Mouse (Mus musculus): ENCODE results near the gene Zbtb1. TPM values are rescaled to one million over a fixed set of nuclear protein-coding genes. Genes with fewer than 3 reads are reported as not detected.

The Zbtb1 gene
- polyA plus RNA-seq, 1 experiment = 0.79 TPM

- Histone ChIP-seq H3K4me3 (replicated peaks) (no peak overlapping the region), H3K36me3 (replicated peaks; ENCODE audit: low read length) (peaks cover 73% of the 10 kb centered on the region), H3K4me1 (peaks cover 15% of the 10 kb centered on the region), H3K9me3 (no peaks in the 10 kb centered on the region), H3K27me3 (replicated peaks) (no peaks in the 10 kb centered on the region)
- TF ChIP-seq GATA1 (IDR thresholded peaks at IDR 0.05; ENCODE audit: borderline replicate concordance, low read length) (no peak), FLI1 (IDR thresholded peaks at IDR 0.05; ENCODE audit: low read length) (no peak)
These were observed 24.2 kb upstream of the Zbtb1 start for GRCm38 (mm10) chr12:76345759-76346455.

GRCm38 (mm10) chr12:76349680-76350220 is 20.3 kb upstream of the Zbtb1 start:
- H3K9me3 ChIP-seq = no peaks in the 10 kb centered on the region
- peaks cover 18% of the 10 kb centered on the region for H3K4me1 ChIP-seq
- H3K36me3 ChIP-seq (replicated peaks; ENCODE audit: low read length) = peaks cover 78% of the 10 kb centered on the region
- H3K27me3 ChIP-seq (replicated peaks) = no peaks in the 10 kb centered on the region
- no peak for TF ChIP-seq FLI1 (IDR thresholded peaks at IDR 0.05; ENCODE audit: low read length)
- no peak for TF ChIP-seq GATA1 (IDR thresholded peaks at IDR 0.05; ENCODE audit: borderline replicate concordance, low read length)
- no peak overlapping the region for H3K4me3 ChIP-seq (replicated peaks)

GRCm38 (mm10) chr12:76360868-76361267 is 9.2 kb upstream of the Zbtb1 start:
- TF ChIP-seq FLI1 (IDR thresholded peaks at IDR 0.05; ENCODE audit: low read length) (no peak), GATA1 (IDR thresholded peaks at IDR 0.05; ENCODE audit: borderline replicate concordance, low read length) (no peak)
- no peaks in the 10 kb centered on the region; the same call in 1 of the 2 replicates for H3K9me3 ChIP-seq
- no peaks in the 10 kb centered on the region for H3K27me3 ChIP-seq (replicated peaks)
- H3K4me3 ChIP-seq (replicated peaks) = no peak overlapping the region
- peaks cover 75% of the 10 kb centered on the region for H3K4me1 ChIP-seq
- peaks cover 24% of the 10 kb centered on the region for H3K36me3 ChIP-seq (replicated peaks; ENCODE audit: low read length)

- Histone ChIP-seq H3K4me1 (peaks cover 82% of the 10 kb centered on the region), H3K9me3 (no peaks in the 10 kb centered on the region; the same call in 1 of the 2 replicates), H3K4me3 (replicated peaks) (peak overlapping the region; percentile 88), H3K36me3 (replicated peaks; ENCODE audit: low read length) (peaks cover 21% of the 10 kb centered on the region), H3K27me3 (replicated peaks) (no peaks in the 10 kb centered on the region)
- TF ChIP-seq FLI1 (IDR thresholded peaks at IDR 0.05; ENCODE audit: low read length) = no peak
- no peak for TF ChIP-seq GATA1 (IDR thresholded peaks at IDR 0.05; ENCODE audit: borderline replicate concordance, low read length)
These were observed 8.4 kb upstream of the Zbtb1 start for GRCm38 (mm10) chr12:76361405-76362302.

GRCm38 (mm10) chr12:76362303-76362676 is 7.8 kb upstream of the Zbtb1 start:
- peaks cover 84% of the 10 kb centered on the region for H3K4me1 ChIP-seq
- H3K36me3 ChIP-seq (replicated peaks; ENCODE audit: low read length) = peaks cover 16% of the 10 kb centered on the region
- H3K4me3 ChIP-seq (replicated peaks) = peak overlapping the region; percentile 88

GRCm38 (mm10) chr12:76366276-76366675 is 3.8 kb upstream of the Zbtb1 start:
- TF ChIP-seq GATA1 (IDR thresholded peaks at IDR 0.05; ENCODE audit: borderline replicate concordance, low read length) (no peak), FLI1 (IDR thresholded peaks at IDR 0.05; ENCODE audit: low read length) (no peak)
- peak overlapping the region; percentile 83 for H3K4me3 ChIP-seq (replicated peaks)
- H3K4me1 ChIP-seq = peaks cover 73% of the 10 kb centered on the region
- peaks cover 6% of the 10 kb centered on the region for H3K36me3 ChIP-seq (replicated peaks; ENCODE audit: low read length)
- no peaks in the 10 kb centered on the region for H3K9me3 ChIP-seq
- H3K27me3 ChIP-seq (replicated peaks) = no peaks in the 10 kb centered on the region

More at GRCm38 (mm10) chr12:76362303-76362676, 7.8 kb upstream of the Zbtb1 start:
- Histone ChIP-seq H3K27me3 (replicated peaks) (no peaks in the 10 kb centered on the region), H3K9me3 (no peaks in the 10 kb centered on the region; the same call in 1 of the 2 replicates)
- TF ChIP-seq GATA1 (IDR thresholded peaks at IDR 0.05; ENCODE audit: borderline replicate concordance, low read length) (no peak), FLI1 (IDR thresholded peaks at IDR 0.05; ENCODE audit: low read length) (no peak)

GRCm38 (mm10) chr12:76367096-76367995 is 2.7 kb upstream of the Zbtb1 start:
- Histone ChIP-seq H3K9me3 (no peaks in the 10 kb centered on the region), H3K4me1 (peaks cover 68% of the 10 kb centered on the region), H3K4me3 (replicated peaks) (peak overlapping the region; percentile 97), H3K27me3 (replicated peaks) (no peaks in the 10 kb centered on the region), H3K36me3 (replicated peaks; ENCODE audit: low read length) (peaks cover 6% of the 10 kb centered on the region)
- TF ChIP-seq GATA1 (IDR thresholded peaks at IDR 0.05; ENCODE audit: borderline replicate concordance, low read length) (no peak), FLI1 (IDR thresholded peaks at IDR 0.05; ENCODE audit: low read length) (no peak)

- Histone ChIP-seq H3K27me3 (replicated peaks) (no peaks in the 10 kb centered on the region), H3K4me1 (peaks cover 67% of the 10 kb centered on the region), H3K9me3 (no peaks in the 10 kb centered on the region), H3K4me3 (replicated peaks) (peak overlapping the region; percentile 97), H3K36me3 (replicated peaks; ENCODE audit: low read length) (peaks cover 6% of the 10 kb centered on the region)
- TF ChIP-seq GATA1 (IDR thresholded peaks at IDR 0.05; ENCODE audit: borderline replicate concordance, low read length) (no peak), FLI1 (IDR thresholded peaks at IDR 0.05; ENCODE audit: low read length) (no peak)
These were observed 1.8 kb upstream of the Zbtb1 start for GRCm38 (mm10) chr12:76368201-76368789.

Data from megakaryocyte, embryonic 14.5 days (primary cell).